Mouse (Mus musculus): ENCODE results near the gene Immp2l.

Immp2l gene

GRCm38 (mm10) chr12:41316426-41316825 is 292.5 kb downstream of the Immp2l start:
- DNase-seq (ENCODE audit: low spot score) = no peak

- no peak for DNase-seq (ENCODE audit: low spot score)
Observed at GRCm38 (mm10) chr12:41317431-41317830, 293.5 kb downstream of the Immp2l start.

DNA sequence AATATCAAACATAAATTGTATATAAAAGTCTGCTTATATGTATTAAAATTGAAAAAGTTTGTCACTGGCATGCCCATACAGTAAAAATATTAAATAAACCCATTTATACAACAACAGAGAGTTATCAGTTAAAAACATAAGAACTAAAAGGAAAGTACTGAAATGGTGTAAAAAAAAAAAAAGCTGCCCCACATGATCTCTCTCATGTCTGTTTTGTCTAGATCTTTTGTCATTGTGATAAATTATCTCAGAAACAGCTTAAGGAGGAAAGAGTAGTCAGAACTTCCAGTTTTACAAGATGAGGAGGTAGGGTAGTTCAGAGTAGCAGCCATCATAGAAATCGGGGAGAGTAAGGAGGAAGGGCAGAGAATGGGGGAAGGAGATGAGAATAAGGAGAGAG is 298.1 kb downstream of the Immp2l start:
- DNase-seq (ENCODE audit: low spot score) = no peak

DNA sequence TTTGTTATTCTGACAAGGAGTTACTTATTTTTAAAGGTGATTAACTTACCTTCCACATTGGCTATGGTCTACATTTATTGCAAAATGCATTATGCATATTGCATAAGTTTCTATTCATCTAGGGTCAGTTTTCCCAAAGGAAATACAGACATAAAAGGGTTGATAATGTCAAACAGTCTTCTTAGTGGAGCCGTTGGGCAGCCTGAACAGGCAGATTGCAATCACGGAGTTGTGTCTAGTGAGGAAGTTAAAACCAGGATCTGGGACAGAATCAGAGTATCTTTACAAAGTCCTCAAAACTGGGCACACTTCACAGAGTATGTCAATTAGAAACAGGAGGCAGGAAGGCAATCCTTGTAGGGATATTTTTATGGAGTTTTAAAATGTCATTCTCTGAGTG is 300.5 kb downstream of the Immp2l start:
- DNase-seq (ENCODE audit: low spot score) = no peak

DNA sequence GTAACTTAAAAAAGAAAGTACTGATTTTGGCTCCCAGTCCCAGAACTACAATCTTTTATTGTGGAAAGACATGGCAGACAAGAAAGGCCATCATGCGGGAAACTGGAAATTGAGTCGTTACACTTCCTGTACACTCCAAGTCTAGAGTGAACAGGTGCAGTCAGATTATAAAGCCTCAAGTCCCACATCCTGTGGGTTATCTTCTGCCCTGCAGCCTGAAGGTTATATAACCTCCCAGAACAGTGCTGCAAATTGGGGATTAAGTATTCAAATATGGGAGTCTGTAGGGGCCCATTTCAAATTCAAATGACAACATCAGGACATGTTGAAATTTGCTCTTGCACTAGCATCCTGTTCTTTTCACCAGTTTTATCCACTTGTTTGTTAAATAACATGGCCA is 301.9 kb downstream of the Immp2l start:
- no peak for DNase-seq (ENCODE audit: low spot score)

GRCm38 (mm10) chr12:41330988-41331671 is 307.2 kb downstream of the Immp2l start:
- DNase-seq (ENCODE audit: low spot score) = no peak

DNA sequence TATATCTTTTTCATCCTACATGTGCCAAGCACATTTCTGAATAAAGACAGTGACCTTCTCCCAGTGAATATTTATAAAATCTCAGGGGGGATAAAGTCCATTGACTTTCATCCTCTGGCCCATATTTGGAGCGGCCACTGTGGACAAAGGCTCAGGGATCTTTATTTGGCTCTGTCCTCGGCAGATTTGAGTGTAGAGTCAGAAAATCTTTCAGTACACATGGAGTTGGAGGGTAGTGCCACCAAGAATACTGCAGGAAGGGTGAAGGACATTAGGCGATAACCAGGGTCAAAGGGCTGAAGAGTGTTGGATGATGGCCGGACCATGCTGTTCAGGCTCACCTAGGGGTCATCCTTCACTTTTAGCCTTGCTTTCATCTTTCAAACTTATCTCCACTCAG is 321.7 kb downstream of the Immp2l start:
- DNase-seq (ENCODE audit: low spot score) = no peak

DNA sequence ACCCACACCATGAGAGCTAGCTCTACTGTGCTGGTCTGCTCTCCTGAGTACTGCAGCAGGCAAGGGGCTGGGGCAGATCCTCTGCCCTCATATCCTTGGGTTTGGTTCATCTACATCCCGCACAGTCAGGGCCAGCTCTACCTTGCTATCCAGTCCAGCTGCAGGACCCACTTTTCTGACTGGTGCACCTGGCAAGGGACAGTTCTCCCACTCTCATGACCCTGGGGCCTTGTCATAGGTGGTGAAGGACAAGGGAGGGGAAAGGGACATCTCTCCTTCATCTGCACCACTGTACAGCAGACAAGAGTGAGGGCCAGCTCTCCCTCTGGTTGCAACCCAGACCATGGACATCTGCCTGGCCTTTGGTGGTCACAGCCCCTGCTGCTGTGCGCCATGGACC is 323.6 kb downstream of the Immp2l start:
- no peak for DNase-seq (ENCODE audit: low spot score)

DNA sequence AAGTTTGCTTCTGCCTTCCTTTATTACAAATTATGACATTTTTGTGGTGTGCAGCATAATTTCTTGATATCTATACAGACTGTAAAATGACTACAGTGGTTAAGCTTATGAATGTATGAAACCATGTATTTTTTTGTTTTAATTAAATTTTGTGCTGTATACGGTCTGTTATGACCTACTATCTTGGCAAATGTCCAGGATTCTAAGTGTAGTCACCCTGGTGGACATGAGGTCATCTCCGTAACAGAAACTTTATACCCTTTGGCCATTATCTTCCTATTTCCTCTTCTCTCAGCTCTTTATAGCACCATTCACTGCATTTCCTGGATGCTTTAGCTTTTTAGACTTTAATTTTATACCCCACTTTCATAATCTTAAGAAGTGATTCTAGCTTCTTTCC is 325.5 kb downstream of the Immp2l start:
- DNase-seq (ENCODE audit: low spot score) = no peak

GRCm38 (mm10) chr12:41349814-41350213 is 325.9 kb downstream of the Immp2l start:
- DNase-seq (ENCODE audit: low spot score) = no peak

DNA sequence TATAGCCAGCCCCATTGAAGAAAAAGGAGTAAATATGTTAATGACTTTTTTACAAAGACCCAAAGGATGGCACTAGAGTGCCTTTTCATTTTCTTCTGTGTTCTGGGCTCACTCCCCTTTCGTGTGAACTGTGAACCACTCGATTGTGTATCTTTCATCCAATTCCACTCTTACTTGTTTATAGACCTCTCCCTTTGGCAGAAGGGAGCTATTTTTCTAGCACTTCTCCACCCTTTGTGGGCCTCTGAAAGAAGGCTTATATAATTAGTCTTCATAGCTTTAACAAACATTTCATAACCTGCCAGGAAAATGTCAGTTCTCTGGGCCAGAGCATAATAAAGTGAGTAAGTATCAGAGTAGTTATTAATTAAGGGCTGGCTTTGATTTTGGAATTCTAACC is 327.4 kb downstream of the Immp2l start:
- DNase-seq (ENCODE audit: low spot score) = no peak

GRCm38 (mm10) chr12:41354857-41355256 is 331.0 kb downstream of the Immp2l start:
- no peak for DNase-seq (ENCODE audit: low spot score)

- no peak for DNase-seq (ENCODE audit: low spot score)
Observed at GRCm38 (mm10) chr12:41356040-41356439, 332.1 kb downstream of the Immp2l start.

DNA sequence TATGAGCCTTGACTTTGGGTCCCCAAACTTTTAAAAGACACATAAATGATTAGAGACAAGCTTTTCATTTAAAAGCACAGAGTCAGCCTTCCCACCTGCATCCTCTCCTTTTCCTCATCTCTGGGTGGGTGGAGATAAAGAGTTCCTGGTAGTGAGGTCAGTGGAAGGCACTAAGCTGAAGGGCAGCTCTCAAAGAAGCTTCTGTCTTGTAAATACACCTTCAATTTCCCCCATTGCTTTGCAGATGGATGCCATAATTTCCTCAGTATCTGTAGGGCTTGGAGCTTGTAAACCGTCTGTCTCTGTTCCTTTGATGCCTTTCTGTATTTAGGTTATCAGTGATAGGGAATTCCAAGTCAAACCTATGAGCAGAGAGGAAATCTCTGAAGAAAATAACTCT is 362.8 kb downstream of the Immp2l start:
- no peak for DNase-seq (ENCODE audit: low spot score)

- peak; percentile 14 for DNase-seq (ENCODE audit: low spot score)
Observed at GRCm38 (mm10) chr12:41394231-41394630, 370.3 kb downstream of the Immp2l start.

DNA sequence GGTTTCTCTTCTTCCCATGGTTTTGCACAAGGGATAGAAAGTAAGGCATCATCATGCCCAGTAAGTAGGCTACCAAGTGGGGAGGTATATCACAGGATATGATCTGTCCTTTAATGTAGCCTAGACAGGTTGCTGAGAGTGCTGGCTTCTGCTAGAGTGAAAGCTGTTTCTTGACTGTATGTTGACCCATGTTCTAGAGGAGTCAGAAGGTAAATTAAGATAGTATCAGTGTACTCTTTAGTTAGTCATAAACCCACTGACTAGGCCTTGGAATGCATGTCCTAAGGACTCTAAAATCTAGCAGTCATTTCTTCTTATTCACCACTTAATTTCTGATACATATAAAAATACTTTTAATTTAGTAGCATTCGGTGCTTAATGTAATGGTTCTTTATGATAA is 377.2 kb downstream of the Immp2l start:
- no peak for DNase-seq (ENCODE audit: low spot score)

DNA sequence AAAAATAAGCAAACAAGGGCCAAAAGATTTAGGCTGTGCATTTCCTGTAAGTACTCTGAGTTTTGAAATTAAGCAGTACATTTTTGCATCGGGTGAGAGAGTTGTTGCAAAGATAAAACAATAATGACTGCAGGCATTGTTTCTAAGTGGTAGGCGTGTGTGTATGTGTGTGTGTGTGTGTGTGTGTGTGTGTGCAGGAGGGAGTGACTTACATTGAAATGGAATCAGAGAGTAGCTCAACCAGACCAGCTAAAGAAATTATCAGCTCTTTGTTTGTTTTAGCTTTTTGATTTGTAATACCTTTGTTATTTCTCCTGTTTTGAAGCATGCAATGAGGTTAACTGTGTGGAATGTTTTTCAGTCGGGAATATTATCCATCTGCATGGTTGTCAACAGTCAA is 378.0 kb downstream of the Immp2l start:
- DNase-seq (ENCODE audit: low spot score) = no peak

- no peak for DNase-seq (ENCODE audit: low spot score)
Observed at GRCm38 (mm10) chr12:41409431-41409830, 385.5 kb downstream of the Immp2l start.

DNA sequence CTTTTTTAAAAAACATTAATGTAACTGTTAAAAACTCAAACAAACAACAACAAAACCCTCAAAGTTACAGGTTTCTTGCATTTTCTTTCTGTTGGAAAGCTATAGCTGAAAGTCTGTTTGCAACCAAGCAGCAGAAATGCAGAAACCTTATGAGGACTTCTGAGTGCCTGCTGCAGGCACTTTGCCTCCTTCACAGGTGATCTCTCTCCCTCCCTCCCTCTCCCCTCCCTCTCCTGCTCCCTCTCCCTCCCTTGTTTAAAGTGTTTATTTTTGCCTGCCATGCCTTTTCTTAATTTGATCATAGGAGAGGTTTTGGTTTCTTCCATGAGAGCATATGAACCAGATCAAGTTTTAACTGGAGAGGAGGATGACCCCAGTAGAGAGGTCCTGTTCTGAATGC is 392.7 kb downstream of the Immp2l start:
- DNase-seq (ENCODE audit: low spot score) = no peak

DNA sequence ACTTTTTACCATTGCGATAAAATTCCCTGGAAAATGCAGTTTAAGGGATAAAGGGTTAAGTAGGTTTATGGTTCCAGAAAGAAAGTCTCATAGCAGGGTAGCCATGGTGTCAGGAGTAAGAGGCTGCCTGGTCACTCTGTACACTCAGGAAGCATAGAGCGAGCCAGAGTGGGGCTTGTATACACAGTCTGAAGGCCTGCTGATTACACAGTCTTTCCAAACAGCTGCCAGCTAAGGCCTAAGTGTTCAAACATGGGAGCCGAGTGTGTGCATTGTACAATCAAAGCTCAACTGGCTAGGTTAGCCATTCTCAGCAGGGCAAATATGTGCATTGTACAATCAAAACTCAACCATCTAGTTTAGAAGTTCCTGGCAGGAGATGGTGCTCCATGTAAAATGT is 393.2 kb downstream of the Immp2l start:
- no peak for DNase-seq (ENCODE audit: low spot score)

GRCm38 (mm10) chr12:41417961-41418360 is 394.1 kb downstream of the Immp2l start:
- no peak for DNase-seq (ENCODE audit: low spot score)

DNA sequence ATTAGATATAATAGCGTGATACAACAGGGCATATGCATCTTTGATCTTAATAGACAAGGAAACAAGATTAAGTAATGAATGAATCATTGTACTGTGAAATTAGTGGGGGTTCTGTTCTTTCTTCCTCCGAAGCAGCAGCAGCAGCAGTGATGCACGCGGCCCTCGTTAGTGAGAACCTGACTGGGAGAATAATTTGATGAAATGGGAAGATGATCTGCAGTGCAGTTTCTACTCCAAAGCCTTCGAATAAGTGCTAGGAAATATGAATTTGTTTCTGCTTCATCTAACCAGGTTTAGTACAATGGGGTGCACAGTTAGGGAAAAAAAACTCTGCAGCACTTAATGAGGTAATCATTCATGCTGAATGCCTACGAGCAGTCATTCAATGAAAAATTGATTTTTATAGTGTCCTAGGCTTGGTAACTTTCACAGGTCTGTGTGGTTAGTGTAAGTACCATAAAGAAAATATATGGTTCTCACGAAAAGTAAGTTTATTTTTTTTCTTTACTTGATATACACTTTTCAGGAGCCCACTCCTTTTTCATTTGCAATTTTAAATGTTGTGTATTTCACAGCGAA is 401.3 kb downstream of the Immp2l start:
- no peak for DNase-seq (ENCODE audit: low spot score)

GRCm38 (mm10) chr12:41427464-41427863 is 403.6 kb downstream of the Immp2l start:
- DNase-seq (ENCODE audit: low spot score) = no peak

DNA sequence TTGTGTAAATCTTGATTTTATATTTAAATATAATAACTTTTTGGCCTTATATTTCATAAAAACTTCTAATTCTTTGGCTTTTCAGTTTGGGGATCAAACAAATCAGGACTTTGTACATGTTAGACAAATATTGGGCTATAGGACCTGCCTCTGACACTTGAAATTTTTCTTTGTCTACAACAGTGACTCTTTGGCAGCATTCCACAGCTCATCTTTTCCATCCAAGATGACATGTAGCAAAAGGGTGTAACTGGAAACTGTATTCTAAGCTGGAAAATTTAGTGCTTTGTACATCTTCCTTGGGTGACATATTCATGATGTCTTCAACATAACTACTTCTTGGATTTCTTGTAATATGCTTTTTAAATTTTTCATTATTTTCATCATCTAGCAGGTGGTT is 404.9 kb downstream of the Immp2l start:
- no peak for DNase-seq (ENCODE audit: low spot score)

All from left cerebral cortex, adult 11 months (tissue).